ENCODE assay signal across 8 mouse cellular contexts in the genomic region with DNA sequence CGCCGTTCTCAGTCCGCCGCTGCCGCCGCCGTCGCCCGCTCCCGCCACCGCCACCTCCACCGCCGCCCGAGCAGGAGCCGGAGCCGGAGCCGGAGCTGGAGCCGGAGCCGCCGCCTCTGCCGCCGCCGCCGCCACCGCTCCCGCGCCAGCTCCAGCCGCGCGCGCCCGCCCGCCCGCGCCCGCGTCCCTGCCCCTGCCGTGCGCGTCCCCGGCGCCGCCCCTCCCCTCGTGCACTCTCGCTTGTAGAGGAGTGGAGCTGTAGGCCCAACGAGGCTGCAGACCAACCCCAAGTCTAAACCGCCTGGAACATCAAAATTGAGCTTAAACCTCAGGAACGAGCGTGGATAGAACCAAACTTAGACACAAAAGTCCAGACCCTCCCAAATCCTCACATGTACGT. TPM values are rescaled to one million over a fixed set of nuclear protein-coding genes. Genes with fewer than 3 reads are reported as not detected.
DNase-seq lines count a peak whose midpoint lies in the region; ATAC-seq and TF ChIP-seq lines count a peak whose summit lies in the region.

A gene (minus strand): TSS at position 175 of the 400 bp plus-strand sequence.

- intact Hi-C loops in heart, adult 2 months (cut with DNase I): loop anchor here (5.0 kb wide), 1 partner anchor 144 kb away; no protein-coding TSS in a partner anchor

- H3K9me3 ChIP-seq in limb, embryonic 13.5 days: no peaks in the 10 kb centered on the region
- H3K9me3 ChIP-seq in midbrain, embryonic 16.5 days (replicated peaks; ENCODE audit: control insufficient read depth, low read length, poor library complexity, severe bottlenecking): no peaks in the 10 kb centered on the region

- no peaks in the 10 kb centered on the region for H3K4me1 ChIP-seq in heart, adult 2 months (ENCODE audit: control insufficient read depth, insufficient read depth, low read length)
- peaks cover 30% of the 10 kb centered on the region for H3K4me1 ChIP-seq in limb, embryonic 13.5 days
- H3K4me1 ChIP-seq in midbrain, embryonic 16.5 days (ENCODE audit: control insufficient read depth, insufficient read depth, low read length): peaks cover 26% of the 10 kb centered on the region

- H3K4me3 ChIP-seq in heart, adult 2 months: peak within 1 kb of the TSS; percentile 54
- peak within 1 kb of the TSS; percentile 87 for H3K4me3 ChIP-seq in limb, embryonic 13.5 days
- peak within 1 kb of the TSS; percentile 80 for H3K4me3 ChIP-seq in midbrain, embryonic 16.5 days (ENCODE audit: low read depth, low read length)

- H3K27ac ChIP-seq in heart, adult 2 months: no peak within 1 kb of the TSS
- peak within 1 kb of the TSS; percentile 93 for H3K27ac ChIP-seq in limb, embryonic 13.5 days
- H3K27ac ChIP-seq in midbrain, embryonic 16.5 days (ENCODE audit: low read length): peak within 1 kb of the TSS; percentile 89

- H3K27me3 ChIP-seq in heart, adult 2 months (ENCODE audit: control insufficient read depth, insufficient read depth, low read length): peaks cover 3% of the 10 kb centered on the region
- no peaks in the 10 kb centered on the region for H3K27me3 ChIP-seq in limb, embryonic 13.5 days
- no peaks in the 10 kb centered on the region for H3K27me3 ChIP-seq in midbrain, embryonic 16.5 days (ENCODE audit: control insufficient read depth, insufficient read depth, low read depth, low read length)

- H3K36me3 ChIP-seq in heart, adult 2 months (ENCODE audit: control insufficient read depth, insufficient read depth, low read length): no peaks in the 10 kb centered on the region
- H3K36me3 ChIP-seq in limb, embryonic 13.5 days: peaks cover 10% of the 10 kb centered on the region
- no peaks in the 10 kb centered on the region for H3K36me3 ChIP-seq in midbrain, embryonic 16.5 days (ENCODE audit: control insufficient read depth, insufficient read depth, low read length)

- peak within 1 kb of the TSS; percentile 79 for H3K4me2 ChIP-seq in limb, embryonic 13.5 days (replicated peaks)
- H3K4me2 ChIP-seq in midbrain, embryonic 16.5 days (ENCODE audit: low read length): peak within 1 kb of the TSS; percentile 91

- DNase-seq in CD4-positive, CD25-positive, alpha-beta regulatory T cell, adult 2 months (ENCODE audit: low read depth, low spot score): peak; percentile 59
- DNase-seq in embryo, embryonic 11.5 days (ENCODE audit: low read depth, low spot score): peak; percentile 67
- peak; percentile 73 to 77 for DNase-seq in heart, adult 2 months
- peak; percentile 70 to 75 for DNase-seq in kidney, adult 8-10 months
- DNase-seq in thymus, adult 18-20 months: peak; percentile 68 to 70

- 4% methylated on average over 49 of the region's 50 CpGs for WGBS in heart, adult 2 months
- 2% methylated on average over 33 of the region's 50 CpGs for WGBS in limb, embryonic 13.5 days
- WGBS in midbrain, embryonic 16.5 days: 2% methylated on average over 14 of the region's 50 CpGs

- no peak for TF ChIP-seq CTCF in heart, adult 2 months (IDR thresholded peaks at IDR 0.05)

- TF ChIP-seq EP300 in heart, adult 2 months (IDR thresholded peaks at IDR 0.05; ENCODE audit: insufficient read depth, low read depth, low read length): no peak

- TF ChIP-seq POLR2A in heart, adult 2 months (IDR thresholded peaks at IDR 0.05; ENCODE audit: insufficient read depth, low read depth, low read length): no peak

- H3K9ac ChIP-seq in heart, adult 2 months (ENCODE audit: low read depth, low read length): peak within 1 kb of the TSS; percentile 78
- peak within 1 kb of the TSS; percentile 95 for H3K9ac ChIP-seq in limb, embryonic 13.5 days
- H3K9ac ChIP-seq in midbrain, embryonic 16.5 days (ENCODE audit: low read depth, low read length): peak within 1 kb of the TSS; percentile 93

- no peaks in the 10 kb centered on the region for H3K79me2 ChIP-seq in heart, adult 2 months (replicated peaks; ENCODE audit: control insufficient read depth, insufficient read depth, low read length)

- ATAC-seq in CD4-positive, CD25-positive, alpha-beta regulatory T cell, adult 4 months: no peak
- ATAC-seq in limb, embryonic 13.5 days (ENCODE audit: low FRiP score, low read depth): peak; percentile 64
- peak; percentile 61 for ATAC-seq in midbrain, embryonic 16.5 days

RNA-seq across cellular contexts. Expression of the gene that starts here (rescaled TPM):
- polyA plus RNA-seq in CD4-positive, CD25-positive, alpha-beta regulatory T cell, adult 4 months (2017; shearing (Covaris generic)): under 1 TPM; 0.39 to 0.65 TPM
- 1 to 10 TPM; 5.8 to 6.3 TPM for total RNA-seq in heart, adult 2 months (2021)
- polyA plus RNA-seq in heart, adult 2 months (2012; rRNA removed): 6.6 and 7.8 TPM in 2 replicates
- polyA plus RNA-seq in limb, embryonic 13.5 days (2015; fragmentation: Nextera tagmentation; extraction: Ambion mirVana): 51.1 and 58.1 TPM in 2 replicates
- polyA plus RNA-seq in midbrain, embryonic 16.5 days (2015; fragmentation: Nextera tagmentation; extraction: Ambion mirVana): 78.9 and 85.5 TPM in 2 replicates
